Mouse (Mus musculus) stomach, embryonic 16.5 days (tissue): ENCODE results near the gene Fancl. TPM values are rescaled to one million over a fixed set of nuclear protein-coding genes. Genes with fewer than 3 reads are reported as not detected.
"Not testable (repeated sequence)": the region's sequence is repeated elsewhere in the genome, so short reads cannot be mapped to it uniquely, and the experiment has no call there.

ENCODE experiments used
- ATAC-seq: fragments of 200-750 bp; cut with Nextera tagmentation; 2 replicates; pipeline ENCODE4 v1.8.0; 2017; ENCODE audit warnings: moderate number of reproducible peaks, moderate TSS enrichment; ENCODE audit not compliant: insufficient read depth, low FRiP score
- H3K27ac ChIP-seq: fragments of 300-500 bp; sonication (generic); 2 replicates; pipeline ENCODE4 v1.5.1; 2014; ENCODE audit warnings: low read length
- H3K27me3 ChIP-seq: fragments of 300-500 bp; sonication (generic); 2 replicates; pipeline ENCODE4 v1.6.1; 2014; ENCODE audit warnings: low read length, control low read depth, mixed read lengths; ENCODE audit not compliant: control insufficient read depth, insufficient read depth
- H3K36me3 ChIP-seq: fragments of 300-500 bp; sonication (generic); 2 replicates; pipeline ENCODE4 v1.6.1; 2014; ENCODE audit warnings: low read length; ENCODE audit not compliant: control insufficient read depth, insufficient read depth
- H3K4me1 ChIP-seq: fragments of 300-500 bp; sonication (generic); 2 replicates; pipeline ENCODE4 v1.6.1; 2014; ENCODE audit warnings: low read length, control low read depth, mixed read lengths; ENCODE audit not compliant: control insufficient read depth, insufficient read depth
- H3K4me2 ChIP-seq: fragments of 300-500 bp; sonication (generic); 2 replicates; pipeline ENCODE4 v1.6.1; 2014; ENCODE audit warnings: low read depth, low read length, mixed read lengths
- H3K4me3 ChIP-seq: fragments of 300-500 bp; sonication (generic); replicated peaks from 2 replicates; pipeline ENCODE4 v1.5.1; 2014; ENCODE audit warnings: mild to moderate bottlenecking, low read length
- H3K9ac ChIP-seq: fragments of 300-500 bp; sonication (generic); 2 replicates; pipeline ENCODE4 v1.6.1; 2014; ENCODE audit warnings: low read length
- H3K9me3 ChIP-seq: fragments of 300-500 bp; sonication (generic); replicated peaks from 2 replicates; pipeline ENCODE4 v1.6.1; 2016; ENCODE audit warnings: low read length, control low read depth; ENCODE audit not compliant: control insufficient read depth
- WGBS: fragments of 180-500 bp; shearing (Covaris S2); extraction: QIAGEN DNeasy Blood & Tissue Kit; methylation state at CpG from one replicate; pipeline ENCODE4 v1.1.7; 2014; 5-methylcytosine and 5-hydroxymethylcytosine counted together
- polyA plus RNA-seq: library from polyadenylated mRNA; unstranded; fragments of >200 nt; fragmentation: Nextera tagmentation; extraction: Ambion mirVana; gene quantifications from 2 replicates; pipeline ENCODE4 v1.2.1, GENCODE M21; 2015

The Fancl gene
- 27.6 and 27.7 TPM in 2 replicates for polyA plus RNA-seq

DNA sequence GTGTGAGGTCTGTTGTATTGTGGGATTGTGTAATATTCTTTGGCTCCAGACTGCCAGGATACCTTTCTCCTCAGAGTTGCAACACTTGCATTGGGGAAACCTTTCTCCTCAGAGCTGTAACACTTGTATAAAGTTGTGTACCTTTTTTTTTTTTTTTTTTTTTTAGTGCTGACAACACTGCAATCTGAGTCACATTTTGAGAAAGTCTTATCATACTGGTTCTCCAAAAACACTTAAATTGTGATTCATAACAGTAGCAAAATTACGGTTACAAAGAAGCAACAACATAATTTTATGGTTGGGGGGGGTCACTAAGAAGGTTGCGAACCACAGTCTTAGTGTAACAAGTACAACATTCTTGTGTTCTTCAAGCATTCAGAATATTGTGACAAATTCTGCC, at the start of gene Fancl:
Fancl (plus strand) TSS at position 165 of the 400 bp plus-strand sequence.
- H3K36me3 ChIP-seq: no peaks in the 10 kb centered on the region

GRCm38 (mm10) chr11:26336848-26337247, 49.1 kb upstream of the Fancl start:
- H3K4me1 ChIP-seq: no peaks in the 10 kb centered on the region
- WGBS: 66% methylated on average over 3 of the region's 3 CpGs
- H3K9ac ChIP-seq: no peak overlapping the region
- no peaks in the 10 kb centered on the region for H3K27me3 ChIP-seq
- H3K9me3 ChIP-seq: no peaks in the 10 kb centered on the region
- H3K27ac ChIP-seq: no peak overlapping the region
- no peaks in the 10 kb centered on the region for H3K36me3 ChIP-seq
- H3K4me2 ChIP-seq: no peak overlapping the region
- H3K4me3 ChIP-seq: no peak overlapping the region
- ATAC-seq: no peak

More for the DNA sequence above, at the start of gene Fancl:
- 97% methylated on average over 2 of the region's 2 CpGs for WGBS
- Histone ChIP-seq H3K4me2 (peak within 1 kb of the TSS; percentile 77), H3K4me3 (peak within 1 kb of the TSS; percentile 80), H3K9me3 (no peaks in the 10 kb centered on the region), H3K27me3 (no peaks in the 10 kb centered on the region), H3K9ac (peak within 1 kb of the TSS; percentile 92), H3K27ac (peak within 1 kb of the TSS; percentile 91; the same call in 1 of the 2 replicates), H3K4me1 (peaks cover 3% of the 10 kb centered on the region; the same call in 1 of the 2 replicates)
- ATAC-seq: no peak

DNA sequence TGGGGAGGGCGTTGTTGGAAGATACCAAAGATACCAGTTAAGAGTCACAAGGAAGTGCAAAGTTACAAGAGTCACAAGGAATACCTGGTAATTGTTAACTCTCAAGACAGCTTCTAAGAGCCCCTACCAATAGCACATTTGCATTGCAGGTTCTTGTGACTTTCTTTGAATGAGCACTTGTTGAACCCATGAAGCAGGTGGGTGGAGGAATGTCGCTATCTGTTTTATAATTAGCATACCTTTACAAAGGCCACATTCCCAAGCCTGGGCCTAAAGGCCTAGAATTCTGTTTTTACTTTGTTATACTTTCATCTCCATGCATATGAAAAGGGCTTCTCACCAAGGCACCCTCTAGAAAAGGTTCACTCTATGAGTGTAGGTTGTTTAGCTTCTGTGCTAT, 15.8 kb upstream of the Fancl start:
- H3K36me3 ChIP-seq, H3K4me3 ChIP-seq, H3K27me3 ChIP-seq, H3K4me2 ChIP-seq, ATAC-seq, H3K4me1 ChIP-seq, H3K9ac ChIP-seq, H3K27ac ChIP-seq, H3K9me3 ChIP-seq: not testable (repeated sequence)
- 90% methylated on average over 2 of the region's 2 CpGs for whole genome bisulfite sequencing

DNA sequence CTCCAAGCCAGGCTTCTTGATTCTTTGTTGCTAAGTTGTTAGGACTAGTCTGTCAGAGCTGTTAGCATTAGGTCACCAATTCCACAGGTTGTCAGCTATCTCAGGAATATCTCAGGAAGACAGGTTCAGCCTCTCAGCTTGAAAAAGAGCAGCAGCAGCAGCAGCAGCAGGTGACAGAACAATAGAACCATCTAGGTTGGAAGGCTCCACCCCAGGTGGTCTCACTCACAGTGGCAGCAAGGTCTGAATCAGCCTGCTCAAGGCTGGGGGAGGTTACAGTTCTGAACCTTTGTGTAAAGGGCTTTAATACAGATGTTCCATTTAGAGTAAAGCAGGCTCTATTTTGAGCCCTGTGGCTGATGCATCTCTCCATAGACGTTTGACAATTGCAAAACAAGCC, 14.0 kb upstream of the Fancl start:
- not testable (repeated sequence) for H3K4me3 ChIP-seq, H3K4me2 ChIP-seq, H3K27ac ChIP-seq, H3K9ac ChIP-seq, H3K4me1 ChIP-seq, ATAC-seq, H3K27me3 ChIP-seq, H3K9me3 ChIP-seq, H3K36me3 ChIP-seq
- 13% methylated on average over 1 of the region's 1 CpGs for WGBS

DNA sequence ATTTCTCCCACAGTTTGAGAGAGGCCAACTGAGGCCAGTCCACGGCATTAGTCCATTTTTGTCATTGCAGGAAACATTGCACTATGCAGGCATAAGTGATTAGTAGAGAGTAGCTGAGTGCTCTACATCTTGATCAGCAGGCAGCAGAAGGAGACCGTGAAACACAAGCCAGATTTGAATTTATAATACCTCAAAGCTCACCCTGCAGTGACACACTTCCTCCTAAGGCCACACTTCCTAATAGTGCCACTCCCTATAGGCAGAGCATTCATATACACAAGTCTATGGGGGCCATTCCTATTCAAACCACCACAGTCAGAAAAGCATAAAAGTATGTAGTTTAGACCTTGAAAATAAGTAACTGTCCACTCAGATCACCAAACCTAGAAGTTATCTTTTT, 11.8 kb upstream of the Fancl start:
- Histone ChIP-seq H3K27me3 (no peaks in the 10 kb centered on the region), H3K9me3 (no peaks in the 10 kb centered on the region), H3K36me3 (no peaks in the 10 kb centered on the region), H3K4me1 (no peaks in the 10 kb centered on the region), H3K9ac (no peak overlapping the region), H3K4me2 (no peak overlapping the region), H3K27ac (no peak overlapping the region), H3K4me3 (no peak overlapping the region)
- ATAC-seq: no peak
- 85% methylated on average over 2 of the region's 2 CpGs for WGBS

- no peaks in the 10 kb centered on the region for H3K4me1 ChIP-seq
- H3K9ac ChIP-seq: no peak overlapping the region
- no peaks in the 10 kb centered on the region for H3K27me3 ChIP-seq
- H3K9me3 ChIP-seq: no peaks in the 10 kb centered on the region
- H3K4me2 ChIP-seq: no peak overlapping the region
- H3K36me3 ChIP-seq: no peaks in the 10 kb centered on the region
- no peak overlapping the region for H3K27ac ChIP-seq
- ATAC-seq: no peak
- 84% methylated on average over 2 of the region's 2 CpGs for WGBS
- no peak overlapping the region for H3K4me3 ChIP-seq
Observed at GRCm38 (mm10) chr11:26378074-26378473, 7.9 kb upstream of the Fancl start.

DNA sequence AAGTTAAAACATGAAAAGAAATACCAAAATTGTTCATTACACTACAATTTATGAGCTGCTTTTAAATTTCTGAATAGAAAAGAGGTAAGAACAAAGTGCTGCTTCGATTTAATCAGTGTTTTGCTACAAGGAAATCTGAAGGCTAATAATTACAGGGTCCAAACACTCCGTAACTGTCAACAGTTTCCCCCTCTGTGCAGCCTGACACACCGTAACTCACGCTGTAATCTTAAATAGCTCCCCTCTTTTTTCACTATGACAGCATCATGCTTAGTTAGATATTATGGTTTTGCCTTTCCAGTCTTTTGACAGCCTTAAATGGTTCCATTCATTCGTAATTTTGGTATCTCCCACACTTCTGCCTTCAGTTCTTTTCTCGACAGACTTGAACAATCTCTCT, 4.4 kb upstream of the Fancl start:
- H3K9ac ChIP-seq: no peak overlapping the region
- H3K27ac ChIP-seq: no peak overlapping the region
- no peaks in the 10 kb centered on the region for H3K27me3 ChIP-seq
- H3K9me3 ChIP-seq: no peaks in the 10 kb centered on the region
- ATAC-seq: no peak
- no peak overlapping the region for H3K4me3 ChIP-seq
- H3K4me1 ChIP-seq: no peaks in the 10 kb centered on the region
- H3K4me2 ChIP-seq: no peak overlapping the region
- WGBS: 67% methylated on average over 6 of the region's 6 CpGs
- H3K36me3 ChIP-seq: no peaks in the 10 kb centered on the region

DNA sequence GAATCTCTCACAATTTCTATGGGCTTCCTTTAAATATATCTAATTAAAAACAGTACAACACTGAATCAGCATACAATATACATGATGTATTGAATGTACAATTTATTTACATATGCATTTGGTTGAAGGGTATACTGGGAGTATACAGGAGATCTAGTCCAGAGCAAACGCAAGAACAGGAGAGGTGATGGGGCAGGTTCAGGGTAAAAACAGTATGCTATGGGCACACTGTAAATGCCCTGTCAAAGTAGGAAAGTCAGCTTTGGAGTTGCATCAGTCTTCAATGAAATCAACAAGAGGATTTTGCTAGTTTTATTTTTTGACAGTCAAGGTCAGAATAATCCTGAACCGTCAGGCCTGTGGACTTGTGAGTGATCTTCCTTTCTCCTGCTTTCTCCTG, 743 bp downstream of the Fancl start:
- Histone ChIP-seq H3K27ac (peak overlapping the region; percentile 91; the same call in 1 of the 2 replicates), H3K4me1 (peaks cover 3% of the 10 kb centered on the region; the same call in 1 of the 2 replicates), H3K9ac (peak overlapping the region; percentile 92), H3K4me2 (peak overlapping the region; percentile 77), H3K4me3 (peak overlapping the region; percentile 80), H3K36me3 (no peaks in the 10 kb centered on the region), H3K9me3 (no peaks in the 10 kb centered on the region), H3K27me3 (no peaks in the 10 kb centered on the region)
- 0 out of 2 replicates have a peak, but pooled peaks have one; percentile 14 for ATAC-seq
- 48% methylated on average over 2 of the region's 2 CpGs for WGBS

GRCm38 (mm10) chr11:26387087-26387611, 1.2 kb downstream of the Fancl start:
- peak; percentile 100 for ATAC-seq
- under 1% methylated on average over 42 of the region's 42 CpGs for WGBS
- H3K36me3 ChIP-seq: no peaks in the 10 kb centered on the region
- peak overlapping the region; percentile 91 for H3K27ac ChIP-seq
- H3K27me3 ChIP-seq: no peaks in the 10 kb centered on the region
- no peaks in the 10 kb centered on the region for H3K9me3 ChIP-seq
- H3K4me1 ChIP-seq: peaks cover 3% of the 10 kb centered on the region; the same call in 1 of the 2 replicates
- peak overlapping the region; percentile 92 for H3K9ac ChIP-seq
- peak overlapping the region; percentile 80 for H3K4me3 ChIP-seq
- peak overlapping the region; percentile 77 for H3K4me2 ChIP-seq
